Mouse (Mus musculus): ENCODE results near the gene Auts2.

The Auts2 gene

DNA sequence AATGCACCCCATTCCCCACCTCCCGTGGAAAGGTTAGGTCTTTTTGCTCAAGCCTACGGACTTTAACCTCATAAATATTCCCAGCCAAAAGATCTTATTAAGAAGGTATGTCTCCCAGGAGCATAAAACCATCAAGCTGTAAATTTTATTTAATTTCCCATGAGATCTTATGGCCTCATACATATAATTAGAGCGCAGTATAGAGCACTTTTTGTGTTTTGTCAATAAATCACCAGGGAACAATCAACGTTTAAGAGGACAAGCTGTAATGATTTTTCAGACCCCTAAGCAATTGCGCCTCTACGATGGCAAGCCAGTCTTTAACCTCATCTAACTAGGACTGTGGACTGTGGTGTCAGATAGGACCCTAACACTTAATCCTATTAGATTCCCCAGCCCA, 820.4 kb downstream of the Auts2 start:
- DNase-seq (ENCODE audit: low spot score), result no peak

DNA sequence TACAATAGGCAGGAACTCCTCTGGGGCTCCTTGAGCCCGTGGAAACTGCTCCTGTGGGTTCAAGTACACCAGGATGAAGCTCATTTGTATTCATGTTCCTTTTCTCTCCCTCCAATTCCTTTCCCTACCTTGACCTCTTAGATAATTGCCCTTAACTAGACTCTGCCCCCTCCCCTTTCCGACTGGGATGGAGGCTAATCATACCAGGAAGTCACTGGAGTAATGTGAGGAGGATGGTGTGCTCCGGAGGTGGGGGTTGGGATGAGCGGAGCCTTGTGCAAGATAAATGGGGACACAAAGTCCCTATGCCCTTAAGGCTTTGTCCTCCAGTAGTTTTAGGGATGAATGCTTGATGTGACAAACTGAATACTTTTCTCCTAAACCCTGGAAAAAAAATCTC, 820.8 kb downstream of the Auts2 start:
- no peak for DNase-seq (ENCODE audit: low spot score)

DNA sequence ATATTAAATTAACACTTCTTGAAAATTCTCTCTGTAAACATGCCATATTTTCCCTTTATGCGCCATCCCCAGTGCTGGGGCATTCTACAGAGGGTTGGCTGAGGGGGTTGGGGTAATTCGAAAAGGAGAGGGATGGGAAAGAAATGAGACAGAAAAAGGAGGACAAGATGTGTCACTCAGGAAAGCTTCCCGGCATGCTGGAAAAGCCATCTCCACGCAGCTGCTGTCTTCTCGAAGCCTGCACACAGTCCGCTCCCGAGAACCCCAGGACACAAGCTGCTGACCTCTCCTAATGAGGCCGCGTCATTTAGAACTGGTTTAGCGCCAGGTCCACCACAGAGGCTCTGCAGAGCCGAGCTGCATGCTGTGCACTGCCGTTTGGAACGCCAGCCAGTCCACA, 825.1 kb downstream of the Auts2 start:
- no peak for DNase-seq (ENCODE audit: low spot score)

DNA sequence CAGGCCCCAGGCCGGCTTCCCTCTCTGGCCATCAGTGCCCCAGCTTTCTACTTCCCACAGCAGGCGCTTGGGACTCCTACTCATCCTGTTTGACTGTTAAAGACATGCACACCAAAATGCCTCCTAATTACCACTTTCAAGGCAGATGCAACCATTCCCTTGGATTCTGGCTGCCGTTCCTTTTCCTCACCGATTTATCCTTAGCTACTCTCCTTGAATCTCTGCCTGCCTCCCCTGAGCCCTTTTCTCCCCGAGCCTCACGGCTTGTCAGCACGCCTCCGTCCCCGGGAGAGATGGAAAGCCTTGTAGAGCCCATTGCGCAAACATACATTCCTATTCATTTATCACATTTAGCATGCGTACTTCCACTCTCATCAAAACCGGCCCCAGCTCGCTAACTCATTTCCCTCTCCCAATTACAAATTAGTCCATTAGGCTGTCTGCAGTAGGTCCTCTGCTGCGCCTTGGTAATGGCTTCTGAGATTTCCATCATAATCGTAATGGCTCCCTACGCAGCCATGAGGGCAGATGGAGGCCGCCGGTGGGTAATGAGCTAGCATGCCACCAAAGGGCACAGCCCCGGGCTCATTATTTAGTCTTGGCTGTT, 825.7 kb downstream of the Auts2 start:
- no peak for DNase-seq (ENCODE audit: low spot score)

DNA sequence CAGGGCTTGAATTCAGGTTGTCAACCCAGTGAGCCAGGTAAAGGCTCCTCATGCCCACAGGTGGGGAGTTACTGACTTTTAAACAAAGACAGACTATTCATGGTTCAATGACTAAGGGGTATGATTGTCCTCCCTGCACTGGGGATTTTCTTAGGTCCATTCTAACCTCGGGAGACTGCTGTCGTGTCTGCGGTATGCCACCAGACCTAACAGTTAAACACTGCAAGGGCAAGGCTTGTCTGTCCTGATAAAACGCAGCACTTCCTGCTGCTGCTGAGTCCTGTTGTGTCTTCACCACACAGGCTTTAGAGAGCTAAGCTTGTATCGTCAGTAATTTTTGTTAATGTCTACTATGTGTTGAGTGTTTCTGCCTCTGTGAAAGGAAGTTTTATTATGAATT, 828.2 kb downstream of the Auts2 start:
- DNase-seq (ENCODE audit: low spot score), result no peak

DNA sequence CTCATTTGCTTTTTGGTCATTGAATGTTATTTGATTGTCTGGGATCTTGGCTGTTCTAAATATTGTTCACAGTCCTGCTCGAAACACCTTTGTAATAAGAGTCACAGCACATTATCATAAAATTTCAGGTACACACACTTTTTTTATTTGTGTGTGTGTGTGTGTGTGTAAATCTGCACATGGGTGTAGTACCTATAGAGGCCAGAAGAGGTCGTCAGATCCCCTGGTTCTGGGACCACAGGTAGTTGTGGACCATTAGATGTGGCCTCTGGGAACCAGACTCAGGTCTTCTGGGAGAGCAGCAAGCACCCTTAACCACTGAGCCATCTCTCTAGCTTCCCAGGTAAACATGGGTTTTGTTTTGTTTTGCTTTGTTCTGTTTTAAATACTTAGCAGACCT, 830.7 kb downstream of the Auts2 start:
- DNase-seq (ENCODE audit: low spot score), result no peak

DNA sequence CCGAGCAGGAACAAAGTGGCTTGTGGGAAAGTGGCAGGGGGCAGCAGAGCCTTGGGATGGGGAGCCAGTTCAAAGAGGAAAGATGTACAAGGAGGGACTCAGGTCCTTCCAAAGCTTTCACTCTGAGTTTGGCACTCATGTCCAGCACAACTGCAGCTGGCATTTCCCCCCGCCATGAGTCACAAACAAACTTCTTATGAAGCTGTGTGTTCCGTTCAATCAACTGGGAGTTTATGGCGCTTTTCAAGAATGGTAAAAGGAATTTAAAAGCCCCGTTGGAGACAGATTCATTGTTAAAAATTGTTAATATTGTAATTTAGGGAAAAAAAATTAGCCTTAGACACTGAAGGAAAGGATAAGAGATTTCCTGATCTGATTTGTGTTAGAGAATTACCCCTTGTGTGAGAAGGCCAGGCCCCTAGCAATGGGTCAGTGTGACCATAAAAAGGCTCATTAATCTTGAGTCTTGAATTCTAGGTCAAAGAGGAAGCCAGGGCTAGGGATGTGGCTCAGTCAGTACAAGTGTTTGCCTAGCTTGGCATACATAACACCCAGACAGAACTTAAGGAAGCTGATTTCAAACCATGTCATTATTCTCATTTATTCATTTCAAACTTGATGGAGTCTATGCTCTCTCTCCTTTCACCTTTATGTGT, 831.5 kb downstream of the Auts2 start:
- DNase-seq (ENCODE audit: low spot score), result no peak

DNA sequence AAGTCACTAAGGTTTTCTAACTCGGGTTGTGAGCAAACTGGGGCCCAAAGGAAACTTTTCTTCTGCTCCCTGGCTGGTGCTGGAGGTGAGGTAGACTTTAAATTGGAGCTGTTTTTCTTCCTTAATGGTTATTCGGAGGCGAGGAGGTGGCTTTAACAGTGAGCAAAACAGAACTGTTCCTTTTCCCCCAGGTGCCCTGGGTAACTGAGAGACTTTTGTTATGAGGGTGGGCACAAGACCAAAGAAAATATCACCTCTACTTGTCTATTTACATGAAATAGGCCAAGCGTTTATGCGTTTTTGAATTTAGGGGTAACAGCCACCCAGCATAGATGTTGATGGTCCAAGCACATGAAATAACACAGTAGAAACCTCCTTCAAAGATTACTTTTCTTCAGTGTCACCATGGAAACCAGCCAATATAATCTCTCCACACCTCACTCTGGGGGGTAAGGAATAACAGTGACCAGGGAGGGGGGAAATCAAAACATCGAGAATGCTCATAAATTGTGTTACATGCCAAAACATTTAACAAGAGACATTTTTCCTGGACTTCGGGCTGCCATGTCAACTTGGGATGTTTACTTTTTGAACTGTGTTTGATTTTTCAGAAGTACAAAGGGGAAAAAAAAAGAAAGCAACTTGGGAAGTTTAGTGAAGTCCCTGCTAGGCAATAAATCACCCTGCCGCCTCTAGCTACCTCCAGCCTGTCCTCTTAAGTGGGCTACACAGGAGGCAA, 832.2 kb downstream of the Auts2 start:
- DNase-seq (ENCODE audit: low spot score), result no peak

DNA sequence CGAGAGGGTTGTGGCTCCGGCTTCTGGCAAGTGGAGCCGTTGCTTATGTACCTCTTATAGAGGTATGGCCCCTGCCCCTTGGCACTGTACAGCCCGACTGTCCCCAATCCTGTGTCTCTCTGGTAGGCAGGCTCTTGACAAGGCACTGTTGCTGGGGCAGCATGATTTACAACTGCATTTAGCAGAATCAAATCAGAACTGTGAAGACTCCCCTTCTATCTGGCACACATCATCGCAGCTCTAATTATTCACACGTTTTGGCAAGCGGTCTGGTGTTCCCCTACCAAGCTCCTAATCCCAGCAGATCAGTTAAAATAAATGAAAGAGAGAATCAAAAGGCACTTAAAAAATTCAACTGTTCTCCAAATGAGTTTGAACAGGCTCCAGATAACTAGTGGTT, 835.7 kb downstream of the Auts2 start:
- DNase-seq (ENCODE audit: low spot score), result peak; percentile 48

DNA sequence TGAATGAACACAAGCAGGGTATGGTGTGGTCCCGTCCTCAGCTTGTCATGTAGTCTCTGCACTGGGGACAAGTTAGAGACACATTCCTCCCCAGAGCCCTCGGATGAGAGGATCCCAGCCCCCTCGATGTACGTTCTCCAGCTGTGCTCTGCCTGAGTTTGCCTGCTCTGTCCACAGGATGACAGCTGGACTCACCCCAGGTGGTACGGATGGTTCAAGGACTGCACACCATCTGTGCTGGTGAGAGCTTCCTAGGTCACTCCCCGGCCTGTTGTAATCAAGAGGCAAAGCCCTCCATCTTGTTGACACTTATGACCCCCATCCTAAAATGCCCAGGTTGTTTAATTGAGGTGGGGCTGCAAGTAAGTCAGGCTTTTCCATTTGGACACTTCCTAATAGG, 839.4 kb downstream of the Auts2 start:
- no peak for DNase-seq (ENCODE audit: low spot score)

DNA sequence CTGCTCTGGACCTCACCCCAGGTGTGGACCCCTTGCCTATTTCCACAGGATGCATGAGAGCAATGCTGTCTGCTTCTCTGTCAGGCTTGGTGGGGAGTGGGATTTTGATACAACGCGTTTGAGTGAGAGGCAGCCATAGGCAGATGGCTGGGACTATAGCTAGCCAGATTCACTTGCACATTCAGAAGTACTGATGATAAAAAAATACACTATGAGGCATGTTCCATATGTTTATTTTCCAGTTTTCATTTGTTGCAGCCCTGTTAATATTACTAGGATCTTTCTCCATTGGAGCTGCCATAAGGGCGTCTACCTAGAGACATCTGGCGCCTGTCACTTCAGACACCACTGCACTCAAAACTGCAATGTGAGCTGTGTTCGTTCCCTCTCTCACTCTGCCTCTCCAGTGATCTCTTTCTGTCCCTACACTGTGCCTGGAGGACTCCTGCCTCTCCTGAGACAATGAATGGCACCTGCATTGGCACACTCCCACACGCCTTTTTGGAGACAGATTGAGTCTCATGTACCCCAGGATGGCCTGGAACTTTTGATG, 840.2 kb downstream of the Auts2 start:
- no peak for DNase-seq (ENCODE audit: low spot score)

DNA sequence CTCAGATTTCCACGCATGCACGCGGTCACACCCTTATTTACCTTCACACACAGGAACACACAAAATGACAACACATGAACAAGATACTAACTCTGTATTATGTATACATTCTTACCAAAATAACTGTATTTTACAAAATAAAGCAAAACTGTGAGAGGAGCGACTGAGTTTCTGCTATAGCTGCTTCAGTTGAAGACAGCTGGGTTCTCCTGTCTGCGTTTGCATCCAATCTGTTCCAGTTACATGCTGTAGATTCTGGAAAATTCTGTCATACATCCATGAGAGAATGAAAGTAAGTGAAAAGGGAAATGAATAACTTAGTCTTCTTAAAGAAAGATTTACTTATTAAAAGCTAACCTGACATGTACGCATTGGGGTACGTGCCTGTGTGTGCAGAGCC, 844.2 kb downstream of the Auts2 start:
- no peak for DNase-seq (ENCODE audit: low spot score)

DNA sequence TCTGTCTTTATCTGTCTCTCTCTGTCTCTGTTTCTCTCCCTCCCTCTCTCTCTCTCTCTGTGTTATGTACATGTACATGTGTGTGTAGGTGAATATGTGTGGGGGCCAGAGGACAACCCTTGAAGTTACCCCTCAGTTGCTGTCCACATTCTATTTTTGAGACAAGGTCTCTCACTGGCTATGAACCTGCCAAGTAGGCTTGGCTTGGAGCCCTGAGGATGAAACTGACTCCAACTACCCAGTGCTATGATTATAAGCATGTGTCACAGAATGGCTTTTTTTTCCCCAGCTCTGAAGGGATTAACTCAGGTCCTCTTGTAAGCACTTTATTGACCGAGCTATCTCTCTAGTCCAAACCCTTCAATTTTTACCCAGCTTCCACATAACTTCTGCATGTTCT, 852.4 kb downstream of the Auts2 start:
- no peak for DNase-seq (ENCODE audit: low spot score)

DNA sequence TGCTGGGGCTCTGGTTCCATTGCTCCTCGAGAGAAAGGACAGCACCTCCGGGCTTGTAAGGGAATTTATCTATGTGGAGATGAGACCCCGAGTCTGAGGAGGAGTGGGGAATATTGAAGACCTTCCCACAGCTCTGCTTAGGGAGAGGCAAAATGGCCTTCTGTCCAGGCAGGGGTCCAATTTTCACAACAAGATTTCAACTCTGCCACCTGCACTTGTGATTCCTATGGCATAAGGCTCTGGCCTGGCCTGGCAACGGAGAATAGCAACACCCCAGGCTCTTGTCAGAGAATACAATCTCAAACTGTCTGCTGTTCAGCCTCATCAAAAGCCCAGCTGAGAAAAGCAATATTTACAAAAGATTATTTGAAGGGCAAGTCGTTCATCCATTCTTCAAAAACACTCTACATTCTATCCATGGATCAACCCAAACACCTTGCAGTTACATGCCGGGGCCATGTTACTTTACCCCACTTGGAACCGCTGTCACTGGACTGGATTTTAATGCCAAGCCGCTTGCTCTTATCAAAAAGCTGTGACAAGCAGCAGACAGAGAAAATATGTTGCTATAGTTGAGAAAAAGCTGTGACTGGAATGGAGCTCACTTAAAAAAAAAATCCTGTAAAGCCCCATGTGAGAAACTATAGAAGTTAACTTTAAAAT, 856.1 kb downstream of the Auts2 start:
- no peak for DNase-seq (ENCODE audit: low spot score)

DNA sequence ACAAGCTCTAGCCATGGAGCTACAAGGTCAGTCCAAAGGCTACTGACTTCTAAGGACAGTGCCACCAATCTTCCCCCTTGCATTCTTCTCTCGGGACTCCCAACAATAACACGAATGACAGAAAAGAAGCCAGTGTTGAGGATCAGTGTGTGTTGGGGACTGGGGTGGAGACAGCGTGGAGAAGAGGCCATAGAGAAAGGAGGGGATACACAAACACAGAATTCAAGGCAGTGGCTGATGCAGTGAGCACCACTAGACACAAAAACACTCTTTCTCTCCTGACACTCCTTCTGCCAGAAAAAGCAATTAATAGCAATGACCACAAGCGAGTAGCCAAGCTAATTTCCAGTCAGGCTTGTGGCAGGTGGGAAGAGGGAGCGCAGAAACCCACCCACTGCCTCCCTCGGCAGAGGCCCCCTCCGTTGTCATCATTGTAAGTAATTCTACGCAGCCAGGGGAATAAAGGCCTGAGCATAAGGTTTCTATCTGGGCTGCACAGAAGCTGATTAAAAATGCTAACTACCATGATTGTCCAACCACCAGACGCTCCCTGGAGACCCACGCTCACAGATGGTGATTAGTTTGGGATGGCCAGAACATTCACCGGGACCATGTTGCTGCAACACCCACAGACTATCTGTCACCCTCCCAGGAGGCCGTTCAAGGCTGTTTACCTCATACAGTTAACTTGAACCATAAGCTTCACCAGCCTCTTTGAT, 862.9 kb downstream of the Auts2 start:
- peak; percentile 76 for DNase-seq (ENCODE audit: low spot score)

DNA sequence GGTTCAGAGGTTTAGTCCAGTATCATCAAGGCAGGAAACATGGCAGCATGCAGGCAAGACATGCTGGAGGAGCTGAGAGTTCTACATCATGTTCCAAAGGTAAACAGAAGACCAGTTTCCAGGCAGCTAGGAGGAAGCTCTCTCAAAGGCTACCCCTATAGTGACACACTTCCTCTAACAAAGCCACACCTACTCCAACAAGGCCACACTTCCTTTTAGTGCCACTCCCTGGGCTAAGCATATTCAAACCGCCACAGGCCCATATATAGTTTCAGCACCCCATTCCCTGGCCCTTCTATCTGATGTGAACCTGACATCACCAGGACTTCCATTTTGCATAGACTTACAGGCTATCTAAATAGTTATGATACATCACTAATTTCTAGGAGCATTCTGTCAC, 863.6 kb downstream of the Auts2 start:
- no peak for DNase-seq (ENCODE audit: low spot score)

DNA sequence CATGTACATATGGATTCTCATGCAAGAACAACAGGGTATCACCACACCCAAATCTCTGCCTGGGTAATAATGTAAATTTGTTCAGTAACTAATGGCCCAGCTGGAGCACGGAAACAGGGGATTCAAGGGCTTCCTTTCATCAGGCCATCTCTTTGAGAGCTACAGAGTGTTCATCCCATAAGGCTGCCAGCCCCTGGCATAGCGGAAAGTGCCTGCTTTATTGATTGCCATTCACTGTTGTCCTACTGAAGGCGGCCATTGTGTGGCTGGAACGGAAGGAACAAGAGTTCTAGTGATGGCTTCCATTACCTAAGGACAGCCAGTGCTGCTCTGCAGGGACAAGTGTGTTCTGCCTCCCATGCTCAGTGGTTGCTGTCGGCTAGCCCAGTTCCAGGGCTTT, 865.6 kb downstream of the Auts2 start:
- peak; percentile 50 for DNase-seq (ENCODE audit: low spot score)

DNA sequence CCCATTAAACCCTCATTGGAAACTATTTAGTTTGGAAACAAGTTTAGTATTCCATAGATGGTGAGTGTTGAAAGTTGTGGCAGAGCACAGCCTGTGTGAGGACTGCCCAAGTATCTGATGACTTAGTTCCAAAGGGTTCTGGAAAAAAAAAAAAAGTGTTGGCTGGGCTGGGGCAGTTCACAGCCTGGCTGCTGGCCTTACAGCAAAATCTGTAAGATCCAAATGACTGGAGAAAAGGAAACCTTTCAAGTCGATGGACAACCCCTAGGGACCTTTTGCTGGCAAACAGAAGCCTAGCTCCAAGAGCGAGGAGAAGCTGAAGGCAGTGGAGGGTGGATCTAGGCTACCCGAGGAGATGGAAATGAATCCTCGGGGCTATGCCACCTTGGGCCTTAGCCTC, 869.4 kb downstream of the Auts2 start:
- DNase-seq (ENCODE audit: low spot score), result no peak

DNA sequence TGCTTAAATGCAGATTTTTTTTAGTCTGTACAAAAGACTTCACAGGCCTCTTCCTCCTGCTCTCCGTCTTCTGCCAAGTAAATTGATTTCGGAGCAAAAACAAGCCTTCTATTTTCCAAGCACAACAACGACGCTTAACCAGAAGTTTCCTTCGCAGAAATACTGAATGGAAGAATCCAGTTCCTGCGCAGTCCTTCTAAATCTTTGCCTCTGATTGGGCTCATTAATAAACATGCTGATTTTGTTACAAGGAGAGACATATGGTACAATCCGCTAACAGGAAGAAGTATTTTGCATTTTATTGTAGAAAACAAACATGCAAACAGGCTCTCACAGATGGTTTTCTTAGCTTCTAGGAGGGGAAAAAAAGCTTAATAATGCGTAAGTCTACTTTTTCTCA, 878.1 kb downstream of the Auts2 start:
- no peak for DNase-seq (ENCODE audit: low spot score)

DNA sequence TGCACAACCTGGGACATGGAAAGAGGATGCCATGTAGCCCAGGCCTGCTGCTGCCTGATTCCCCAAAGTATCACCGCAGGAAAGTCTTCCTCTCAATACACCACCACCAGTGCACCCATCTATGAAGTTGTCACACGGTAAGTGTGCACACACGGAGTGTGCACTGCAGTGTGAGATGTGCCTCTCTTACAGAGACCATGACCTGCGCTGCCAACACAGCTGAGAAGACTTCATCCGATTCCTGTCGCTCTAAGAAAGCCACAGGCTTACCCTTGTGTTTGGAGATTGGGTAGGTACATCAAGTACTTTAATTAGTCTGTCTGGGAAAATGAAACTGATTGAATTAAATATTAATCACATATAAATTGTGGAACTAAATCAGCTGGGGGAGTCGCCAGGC, 878.5 kb downstream of the Auts2 start:
- DNase-seq (ENCODE audit: low spot score), result no peak

DNA sequence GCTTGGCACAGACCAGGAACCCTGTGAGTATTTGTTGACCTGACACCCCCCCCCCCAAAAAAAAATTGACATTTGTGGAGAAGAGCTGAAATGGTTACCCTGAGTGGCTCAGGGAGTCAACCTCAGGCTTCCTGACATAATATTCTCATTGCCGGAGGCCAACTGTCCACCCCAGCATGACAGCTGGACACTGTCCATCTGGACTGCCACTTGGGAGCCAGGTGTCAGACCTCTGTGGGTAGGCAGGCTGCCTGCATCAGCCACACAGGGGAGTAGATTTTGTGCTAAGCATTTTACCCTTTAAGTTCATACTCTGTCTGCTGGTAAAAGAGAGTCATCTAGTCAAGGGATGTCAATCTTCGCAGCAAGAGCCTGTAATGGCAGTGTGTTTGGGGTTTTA, 880.5 kb downstream of the Auts2 start:
- no peak for DNase-seq (ENCODE audit: low spot score)

All from layer of hippocampus, adult 9-10 months (tissue).